Mouse (Mus musculus): ENCODE results near the gene Itgb5. TPM values are rescaled to one million over a fixed set of nuclear protein-coding genes. Genes with fewer than 3 reads are reported as not detected.

Gene Itgb5
- polyA plus RNA-seq, 1 experiment = 36.7 TPM

- TF ChIP-seq POLR2A (IDR thresholded peaks at IDR 0.05; ENCODE audit: borderline replicate concordance, extremely low read depth, insufficient read depth, insufficient read length, poor library complexity, severe bottlenecking) = no peak
- no peak for TF ChIP-seq CTCF (IDR thresholded peaks at IDR 0.05; ENCODE audit: borderline replicate concordance, extremely low read depth, insufficient read depth, insufficient read length)
- DNase-seq (ENCODE audit: low read depth) = no peak
These were observed 114.7 kb downstream of the Itgb5 start for GRCm38 (mm10) chr16:33944126-33944525.

DNA sequence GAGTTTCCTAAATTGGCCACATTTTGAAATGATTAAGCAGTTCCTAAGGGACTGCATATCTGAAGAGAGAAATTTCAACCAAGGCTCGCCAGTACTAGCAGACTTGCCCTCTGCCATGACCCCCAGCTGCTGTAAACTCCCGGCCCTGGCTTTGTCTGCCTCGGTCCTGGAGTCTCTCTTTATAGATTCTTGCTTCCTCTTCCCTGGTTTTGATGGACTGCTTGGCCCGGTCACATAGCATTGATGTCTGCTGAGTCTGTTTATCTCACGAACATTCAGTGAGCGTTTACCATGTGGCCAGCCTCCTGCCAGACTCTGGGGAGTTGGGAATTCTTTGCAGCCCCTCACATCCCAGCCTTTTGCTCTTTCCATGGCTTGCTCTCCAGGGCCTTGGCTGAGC, 115.3 kb downstream of the Itgb5 start:
- no peak for DNase-seq (ENCODE audit: low read depth)
- TF ChIP-seq CTCF (IDR thresholded peaks at IDR 0.05; ENCODE audit: borderline replicate concordance, extremely low read depth, insufficient read depth, insufficient read length) (no peak), POLR2A (IDR thresholded peaks at IDR 0.05; ENCODE audit: borderline replicate concordance, extremely low read depth, insufficient read depth, insufficient read length, poor library complexity, severe bottlenecking) (no peak)

DNA sequence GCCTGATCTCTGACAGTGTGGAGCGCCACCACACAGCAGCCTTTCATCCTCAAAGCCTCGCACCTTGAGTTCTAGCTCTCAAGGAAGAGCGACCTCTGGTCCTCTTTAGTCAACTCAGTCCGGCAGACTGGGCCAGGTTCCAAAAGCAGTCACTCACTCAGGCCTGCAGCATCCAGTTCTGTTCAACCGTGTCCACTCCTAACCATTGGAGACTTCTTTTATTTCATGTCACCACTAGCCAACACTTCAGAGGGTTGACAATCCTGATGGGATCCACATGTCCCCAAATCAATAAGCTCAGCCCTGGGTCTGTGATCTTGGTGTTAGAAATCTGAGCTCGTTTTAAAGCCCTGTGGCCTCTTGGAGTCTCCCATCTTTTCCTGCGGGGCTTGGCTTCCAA, 116.6 kb downstream of the Itgb5 start:
- DNase-seq (ENCODE audit: low read depth) = no peak

DNA sequence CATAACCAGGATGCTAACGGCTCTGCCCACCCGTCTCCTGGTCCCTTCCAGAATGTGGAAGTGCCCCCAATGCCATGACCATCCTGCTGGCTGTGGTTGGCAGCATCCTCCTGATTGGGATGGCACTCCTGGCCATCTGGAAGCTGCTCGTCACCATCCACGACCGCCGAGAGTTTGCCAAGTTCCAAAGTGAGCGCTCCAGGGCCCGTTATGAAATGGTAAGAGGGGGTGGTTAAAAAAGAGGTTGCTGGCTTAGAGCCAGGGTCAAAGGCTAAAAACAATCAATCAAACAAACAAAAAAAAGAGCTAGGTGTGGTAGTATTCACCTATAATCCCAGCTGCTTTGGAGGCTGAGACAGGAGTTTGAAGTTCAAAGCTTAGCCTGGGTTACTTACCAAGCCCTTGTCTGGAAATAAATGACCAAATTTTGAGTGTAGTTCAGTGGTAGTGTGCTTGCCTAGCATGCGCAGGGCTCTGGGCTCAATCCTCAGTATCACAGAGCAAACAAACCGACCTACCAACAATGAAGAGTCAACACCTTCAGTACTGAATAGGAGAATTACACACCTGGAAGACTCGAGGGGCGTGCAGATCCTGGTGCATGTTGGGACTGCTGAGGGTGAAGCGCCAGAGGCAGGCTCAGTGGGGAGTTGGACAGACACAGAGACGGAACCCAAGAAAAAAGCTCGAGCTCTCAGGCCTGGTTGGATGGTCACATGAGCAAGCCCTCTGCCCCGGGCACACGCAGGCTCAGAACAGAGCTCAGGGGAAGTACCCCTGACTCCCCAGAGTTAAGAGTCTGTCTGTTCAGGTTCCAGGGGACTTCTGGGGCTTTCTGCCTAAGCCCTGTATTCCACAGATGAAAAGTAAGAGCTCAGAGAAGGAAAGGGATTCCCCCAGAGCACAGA, 118.5 kb downstream of the Itgb5 start:
- TF ChIP-seq CTCF (IDR thresholded peaks at IDR 0.05; ENCODE audit: borderline replicate concordance, extremely low read depth, insufficient read depth, insufficient read length) = no peak
- no peak for TF ChIP-seq POLR2A (IDR thresholded peaks at IDR 0.05; ENCODE audit: borderline replicate concordance, extremely low read depth, insufficient read depth, insufficient read length, poor library complexity, severe bottlenecking)
- no peak for DNase-seq (ENCODE audit: low read depth)

More for the DNA sequence above, 116.6 kb downstream of the Itgb5 start:
- TF ChIP-seq CTCF (IDR thresholded peaks at IDR 0.05; ENCODE audit: borderline replicate concordance, extremely low read depth, insufficient read depth, insufficient read length) (no peak), POLR2A (IDR thresholded peaks at IDR 0.05; ENCODE audit: borderline replicate concordance, extremely low read depth, insufficient read depth, insufficient read length, poor library complexity, severe bottlenecking) (no peak)

DNA sequence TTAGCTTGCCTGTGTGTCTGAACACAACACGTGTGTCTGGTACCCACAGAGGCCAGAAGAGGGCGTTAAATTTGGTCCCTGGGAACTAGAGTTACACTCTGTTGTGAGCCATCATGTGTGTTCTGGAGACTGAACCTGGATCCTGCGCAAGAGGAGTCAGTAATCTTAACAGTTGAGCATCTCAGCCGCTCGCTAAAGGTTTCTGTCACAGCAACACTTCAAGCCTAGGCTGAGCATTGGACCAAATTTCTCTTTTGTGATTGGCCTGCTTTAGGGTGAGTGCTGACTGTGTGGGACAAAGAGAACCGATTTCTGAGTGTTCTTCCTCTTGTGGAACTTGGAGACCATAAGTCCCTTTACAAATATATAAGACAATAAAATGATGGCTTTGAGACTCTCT, 120.9 kb downstream of the Itgb5 start:
- TF ChIP-seq POLR2A (IDR thresholded peaks at IDR 0.05; ENCODE audit: borderline replicate concordance, extremely low read depth, insufficient read depth, insufficient read length, poor library complexity, severe bottlenecking) = no peak
- TF ChIP-seq CTCF (IDR thresholded peaks at IDR 0.05; ENCODE audit: borderline replicate concordance, extremely low read depth, insufficient read depth, insufficient read length) = no peak
- no peak for DNase-seq (ENCODE audit: low read depth)

DNA sequence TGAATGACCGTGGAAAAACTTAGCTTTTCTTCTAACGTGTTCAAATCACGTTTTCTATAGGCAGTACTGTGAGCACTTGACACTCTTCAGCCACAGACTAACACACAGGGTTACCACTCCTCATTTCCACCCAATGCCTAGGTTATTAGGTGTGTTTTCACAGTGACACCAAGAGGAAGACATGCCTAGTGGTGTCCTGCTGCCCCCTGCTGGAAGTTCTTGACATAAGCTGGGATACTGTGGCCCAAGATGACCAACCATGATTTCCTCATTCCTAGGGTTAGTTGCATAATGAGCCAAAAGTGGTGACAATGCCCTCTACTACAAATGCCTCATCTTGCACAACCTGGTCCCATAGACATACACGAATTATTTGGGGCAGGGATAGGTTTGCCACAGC, 121.4 kb downstream of the Itgb5 start:
- DNase-seq (ENCODE audit: low read depth) = peak; percentile 82
- TF ChIP-seq POLR2A (IDR thresholded peaks at IDR 0.05; ENCODE audit: borderline replicate concordance, extremely low read depth, insufficient read depth, insufficient read length, poor library complexity, severe bottlenecking) (no peak), CTCF (IDR thresholded peaks at IDR 0.05; ENCODE audit: borderline replicate concordance, extremely low read depth, insufficient read depth, insufficient read length) (peak; percentile 77; the same call in 1 of the 2 replicates)

DNA sequence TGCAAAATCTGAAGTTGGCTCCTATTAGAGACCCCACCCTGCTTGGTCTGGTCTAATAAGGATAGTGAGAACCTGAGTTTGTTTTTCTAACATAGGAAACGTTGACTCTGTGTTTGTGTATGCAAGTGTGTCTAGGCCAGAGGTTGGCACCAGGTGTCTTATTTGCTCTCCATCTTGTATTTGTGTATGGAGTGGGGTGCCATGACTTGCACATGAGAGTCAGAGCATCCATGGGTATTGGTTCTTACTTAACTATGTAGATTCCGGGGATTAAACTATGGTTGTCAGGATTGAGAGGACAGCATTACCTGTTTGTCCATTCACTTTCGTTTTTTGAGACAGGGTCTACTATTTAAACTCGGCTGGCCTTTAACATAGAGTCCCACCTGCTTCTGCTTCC, 123.5 kb downstream of the Itgb5 start:
- no peak for TF ChIP-seq CTCF (IDR thresholded peaks at IDR 0.05; ENCODE audit: borderline replicate concordance, extremely low read depth, insufficient read depth, insufficient read length)
- TF ChIP-seq POLR2A (IDR thresholded peaks at IDR 0.05; ENCODE audit: borderline replicate concordance, extremely low read depth, insufficient read depth, insufficient read length, poor library complexity, severe bottlenecking) = no peak
- DNase-seq (ENCODE audit: low read depth) = no peak

- no peak for TF ChIP-seq POLR2A (IDR thresholded peaks at IDR 0.05; ENCODE audit: borderline replicate concordance, extremely low read depth, insufficient read depth, insufficient read length, poor library complexity, severe bottlenecking)
- no peak for TF ChIP-seq CTCF (IDR thresholded peaks at IDR 0.05; ENCODE audit: borderline replicate concordance, extremely low read depth, insufficient read depth, insufficient read length)
- DNase-seq (ENCODE audit: low read depth) = no peak
These were observed 125.3 kb downstream of the Itgb5 start for GRCm38 (mm10) chr16:33954793-33955192.

DNA sequence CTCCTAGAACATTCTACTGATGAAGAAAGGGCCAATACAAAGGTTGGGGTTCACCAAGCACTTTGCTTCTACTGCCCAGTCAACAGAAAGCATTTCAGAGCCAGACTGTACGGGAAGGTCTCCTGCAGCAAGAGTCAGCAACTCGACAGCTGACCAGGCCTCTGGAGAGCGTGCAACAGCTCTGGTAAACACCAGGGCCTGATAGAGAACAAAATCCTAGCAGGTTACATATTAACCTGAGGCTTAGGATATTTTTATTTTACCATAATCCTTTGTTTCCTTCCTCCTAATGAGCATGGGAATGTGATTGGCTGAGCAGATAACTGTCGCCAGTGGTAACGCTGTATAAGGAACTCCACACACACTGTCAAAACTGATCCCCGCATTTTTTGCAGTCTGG, 134.0 kb downstream of the Itgb5 start:
- DNase-seq (ENCODE audit: low read depth) = no peak
- no peak for TF ChIP-seq POLR2A (IDR thresholded peaks at IDR 0.05; ENCODE audit: borderline replicate concordance, extremely low read depth, insufficient read depth, insufficient read length, poor library complexity, severe bottlenecking)
- TF ChIP-seq CTCF (IDR thresholded peaks at IDR 0.05; ENCODE audit: borderline replicate concordance, extremely low read depth, insufficient read depth, insufficient read length) = no peak

DNA sequence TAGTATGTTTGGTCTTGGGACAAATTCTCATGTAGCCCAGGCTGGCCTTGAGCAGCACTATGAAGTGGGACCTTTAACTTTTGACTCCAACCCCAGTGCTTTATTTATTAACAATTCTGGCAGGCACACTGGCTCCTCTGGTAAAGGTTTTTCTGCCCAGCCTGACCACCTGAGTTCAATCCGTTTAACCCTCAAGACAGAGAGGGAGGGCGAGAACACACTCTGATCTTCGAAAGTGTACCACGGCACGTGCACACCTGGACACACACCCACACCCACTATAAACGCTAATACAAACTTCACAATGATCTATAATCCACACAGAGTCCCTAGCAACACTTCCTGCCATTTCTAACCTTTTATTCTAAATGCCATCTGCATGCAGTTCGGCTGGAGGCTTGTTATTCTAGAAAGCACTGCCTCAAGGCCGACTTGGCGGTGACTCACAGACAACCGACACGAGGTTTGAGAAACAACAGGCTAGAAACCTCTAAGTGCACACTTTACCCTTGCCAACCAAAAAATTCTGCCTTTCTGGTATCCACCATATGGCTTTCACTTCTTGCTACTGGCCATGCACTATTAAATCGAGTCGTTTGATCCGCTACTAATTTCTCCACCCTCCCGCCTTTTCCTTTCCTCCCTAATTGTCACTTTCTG, 136.5 kb downstream of the Itgb5 start:
- TF ChIP-seq POLR2A (IDR thresholded peaks at IDR 0.05; ENCODE audit: borderline replicate concordance, extremely low read depth, insufficient read depth, insufficient read length, poor library complexity, severe bottlenecking) (no peak), CTCF (IDR thresholded peaks at IDR 0.05; ENCODE audit: borderline replicate concordance, extremely low read depth, insufficient read depth, insufficient read length) (no peak)
- peak; percentile 31 for DNase-seq (ENCODE audit: low read depth)

DNA sequence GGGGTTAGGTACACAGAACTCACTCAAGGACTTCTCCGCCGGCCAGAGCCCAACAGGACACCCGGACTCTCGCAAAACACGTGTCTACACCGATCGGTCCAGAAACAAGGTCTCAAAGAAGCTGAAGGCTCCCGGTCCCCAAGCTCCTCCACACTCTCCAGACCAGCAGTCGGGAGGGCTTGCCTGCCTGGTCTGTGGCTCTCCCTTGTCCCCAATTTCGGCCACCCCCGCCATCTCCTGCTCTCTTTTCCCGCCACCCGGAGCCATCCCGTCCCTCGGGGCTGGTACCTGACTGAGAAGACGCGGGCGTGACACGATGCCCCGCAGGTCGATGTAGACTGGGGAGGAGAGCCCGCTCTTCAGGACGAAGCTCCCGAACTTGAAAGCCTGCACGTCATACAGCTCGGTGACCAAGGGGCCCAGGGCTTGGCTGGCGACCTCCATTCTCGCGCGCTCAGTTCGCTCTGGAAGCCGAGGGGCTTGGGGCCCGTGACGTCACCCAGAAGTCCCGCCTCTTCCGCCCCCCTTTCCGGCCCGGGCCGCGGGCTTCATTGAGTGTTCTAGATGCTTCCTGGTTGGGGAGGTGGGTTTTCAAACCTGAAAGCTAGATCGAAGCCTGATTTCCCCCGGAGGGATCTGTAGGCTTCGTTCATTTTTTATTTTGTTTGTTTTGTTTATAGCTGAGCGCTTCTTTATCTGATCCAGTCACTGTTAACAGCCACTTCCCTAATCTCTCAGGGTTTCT, 137.2 kb downstream of the Itgb5 start, which contains the start of gene Umps:
Gene Umps (minus strand): TSS at position 501 of the 745 bp plus-strand sequence.
- TF ChIP-seq POLR2A (IDR thresholded peaks at IDR 0.05; ENCODE audit: borderline replicate concordance, extremely low read depth, insufficient read depth, insufficient read length, poor library complexity, severe bottlenecking) (peak; percentile 44; the same call in 1 of the 2 replicates), CTCF (IDR thresholded peaks at IDR 0.05; ENCODE audit: borderline replicate concordance, extremely low read depth, insufficient read depth, insufficient read length) (no peak)
- DNase-seq (ENCODE audit: low read depth) = peak; percentile 94

Data from brain, embryonic 14.5 days (tissue).